Mouse (Mus musculus) G1E-ER4 (cell line): ENCODE measurements around the gene Slc34a2. TPM values are rescaled to one million over a fixed set of nuclear protein-coding genes. Genes with fewer than 3 reads are reported as not detected.

Experiments
- GATA1 ChIP-seq: IDR thresholded peaks from one replicate; pipeline ENCODE4 v1.8.0; 2012; ENCODE audit warnings: low read length, inconsistent platforms
- polyA plus RNA-seq: library from polyadenylated mRNA; stranded (reverse); fragments of >175 nt; gene quantifications from 2 replicates; pipeline ENCODE4 v1.2.3, GENCODE M21; 2012

Gene Slc34a2
- not detected in 2 replicates for polyA plus RNA-seq

GRCm38 (mm10) chr5:53037781-53038180 is at the start of gene Slc34a2:
Gene Slc34a2, plus strand, starts transcription at chr5:53038081.
- TF ChIP-seq GATA1 = no peak

- TF ChIP-seq GATA1 = no peak
Observed at GRCm38 (mm10) chr5:52990687-52991341, 47.1 kb upstream of the Slc34a2 start.

- TF ChIP-seq GATA1 = no peak
Observed at GRCm38 (mm10) chr5:52992210-52992897, 45.5 kb upstream of the Slc34a2 start.

- no peak for TF ChIP-seq GATA1
Observed at GRCm38 (mm10) chr5:52993490-52994282, 44.2 kb upstream of the Slc34a2 start.

DNA sequence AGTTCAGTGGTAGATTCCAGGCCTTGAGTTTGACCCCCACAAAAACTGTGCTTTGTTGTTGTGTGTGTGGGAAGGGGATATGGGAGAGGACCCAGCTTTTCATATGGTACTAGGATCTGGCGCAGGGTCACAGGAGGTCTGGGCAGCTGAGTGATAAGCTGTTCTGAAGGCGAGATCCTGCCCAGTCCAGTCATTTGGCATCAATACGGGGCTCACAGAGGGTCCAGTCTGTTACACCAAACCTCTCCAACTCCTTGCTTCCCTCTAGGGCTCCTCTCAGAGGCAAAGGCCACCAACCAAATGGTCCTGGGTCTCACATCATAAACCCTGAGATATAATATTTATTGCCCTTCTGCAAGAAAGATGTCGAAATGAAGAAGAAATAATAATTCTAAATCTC is 42.4 kb upstream of the Slc34a2 start:
- no peak for TF ChIP-seq GATA1

DNA sequence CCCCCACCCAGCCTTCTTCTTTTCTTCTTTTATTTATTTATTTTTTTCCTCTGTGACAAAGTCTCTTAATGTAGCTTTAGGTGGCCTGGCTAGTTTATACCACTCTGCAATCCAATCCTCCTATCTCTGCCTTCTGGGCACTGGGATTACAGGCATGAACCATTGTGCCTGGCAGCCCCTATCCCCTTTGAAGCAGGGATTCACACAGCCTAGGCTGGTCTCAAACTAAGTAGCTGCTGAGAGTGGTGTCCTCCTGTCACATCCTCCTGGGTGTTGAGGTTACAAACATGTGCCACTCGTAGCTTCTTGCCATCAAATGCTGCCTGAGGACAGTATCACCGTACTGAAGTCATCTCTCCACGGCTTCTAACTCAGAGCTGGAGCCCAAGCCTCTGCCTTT is 41.7 kb upstream of the Slc34a2 start:
- TF ChIP-seq GATA1 = no peak

DNA sequence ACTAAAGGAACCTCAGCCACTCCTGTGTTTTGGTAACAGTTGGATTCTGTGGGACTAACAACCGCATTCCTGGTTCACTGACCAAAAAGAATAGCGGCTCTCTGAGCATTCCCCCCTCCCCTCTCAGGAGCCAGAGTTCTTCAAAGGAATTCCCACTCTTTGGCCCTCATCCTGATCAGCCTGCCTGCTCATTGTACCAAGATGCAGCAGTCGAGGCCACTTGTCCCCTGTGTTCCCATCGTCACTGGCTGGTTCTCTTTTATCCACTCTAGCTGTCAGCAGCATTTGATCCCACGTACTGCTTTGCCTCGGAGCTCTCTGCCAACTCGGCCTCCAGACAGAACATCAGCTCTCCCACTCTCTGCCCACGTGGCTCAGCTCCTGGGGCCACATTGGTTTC is 41.3 kb upstream of the Slc34a2 start:
- no peak for TF ChIP-seq GATA1

DNA sequence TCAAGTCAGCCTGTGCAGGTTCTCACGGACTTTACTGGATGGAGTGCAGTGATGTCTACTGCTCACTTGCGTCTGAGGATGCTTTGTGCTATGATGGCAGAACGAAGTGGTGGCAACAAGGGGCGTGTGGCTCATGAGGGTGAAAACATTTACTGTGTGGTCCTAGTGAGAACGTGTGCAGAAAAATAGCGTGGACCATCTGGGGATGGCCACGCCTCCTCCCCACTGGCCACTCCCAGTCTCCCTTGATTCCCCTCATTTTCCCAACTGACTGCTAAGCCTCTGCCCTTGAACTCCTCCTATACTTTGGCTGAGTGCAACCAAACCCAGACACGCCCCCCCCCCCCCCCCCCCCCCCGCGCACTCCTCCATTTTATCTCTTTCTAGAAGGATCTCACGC is 40.8 kb upstream of the Slc34a2 start:
- no peak for TF ChIP-seq GATA1

DNA sequence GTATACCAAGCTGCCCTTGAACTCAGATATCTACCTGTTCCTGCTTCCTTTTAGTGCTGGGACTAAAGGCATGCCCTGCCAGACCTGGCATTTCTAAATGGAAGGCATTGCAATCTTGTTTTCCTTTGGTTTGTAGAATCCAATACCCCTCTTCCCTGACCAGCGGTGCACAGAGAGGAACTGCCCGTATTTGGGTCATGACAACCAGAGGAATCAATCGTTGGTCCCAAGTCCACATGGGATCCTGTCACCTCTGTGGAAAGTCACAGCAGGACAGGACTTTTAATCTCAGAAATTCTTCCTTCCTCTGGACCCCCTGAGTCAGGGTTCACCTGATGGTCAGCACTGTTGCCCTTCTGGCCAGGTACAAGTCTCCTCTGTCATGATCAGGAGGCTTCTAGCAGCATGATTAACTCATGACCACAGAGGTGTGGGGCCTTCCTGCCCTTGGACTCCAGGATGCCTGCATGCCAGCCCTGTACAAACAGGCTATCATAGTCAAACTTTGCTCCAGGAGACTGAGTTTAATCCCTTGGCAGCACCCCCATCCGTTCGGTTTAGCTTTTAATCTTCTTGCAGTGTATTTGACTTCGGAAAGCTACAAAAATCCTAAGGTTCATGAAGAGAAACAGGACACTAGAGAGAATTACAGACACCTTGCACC is 39.7 kb upstream of the Slc34a2 start:
- TF ChIP-seq GATA1 = no peak

DNA sequence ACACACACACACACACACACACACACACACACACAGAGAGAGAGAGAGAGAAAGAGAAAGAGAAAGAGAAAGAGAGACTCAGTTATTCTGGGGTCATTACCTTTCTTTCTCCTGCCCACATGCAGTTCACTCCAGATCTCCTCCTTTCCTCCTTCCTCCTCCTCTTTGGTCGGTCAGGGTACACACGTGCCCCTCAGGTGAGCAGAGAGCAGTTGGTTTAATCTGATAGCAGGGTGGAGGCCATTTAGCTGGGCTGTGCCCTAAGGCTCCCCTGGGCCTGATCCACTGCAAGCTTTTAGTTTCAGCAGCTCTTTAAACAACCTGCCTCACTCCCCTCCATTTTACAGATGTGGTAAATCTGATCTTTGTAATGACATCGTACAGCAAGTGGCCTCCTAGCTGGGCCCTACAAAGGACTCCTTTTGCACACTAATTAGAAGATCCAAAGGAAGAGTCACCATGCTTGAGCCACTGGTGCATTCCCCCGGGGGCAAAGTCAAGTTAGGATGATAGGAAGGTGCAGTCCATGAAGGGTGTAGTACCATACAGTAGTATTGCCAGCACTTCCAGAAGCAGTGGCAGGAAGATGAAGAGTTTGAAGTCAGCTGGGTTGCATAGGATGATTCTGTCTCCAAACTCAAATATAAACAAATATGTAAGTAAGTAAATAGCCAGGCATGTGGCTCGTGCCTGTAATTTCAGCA is 37.6 kb upstream of the Slc34a2 start:
- no peak for TF ChIP-seq GATA1

DNA sequence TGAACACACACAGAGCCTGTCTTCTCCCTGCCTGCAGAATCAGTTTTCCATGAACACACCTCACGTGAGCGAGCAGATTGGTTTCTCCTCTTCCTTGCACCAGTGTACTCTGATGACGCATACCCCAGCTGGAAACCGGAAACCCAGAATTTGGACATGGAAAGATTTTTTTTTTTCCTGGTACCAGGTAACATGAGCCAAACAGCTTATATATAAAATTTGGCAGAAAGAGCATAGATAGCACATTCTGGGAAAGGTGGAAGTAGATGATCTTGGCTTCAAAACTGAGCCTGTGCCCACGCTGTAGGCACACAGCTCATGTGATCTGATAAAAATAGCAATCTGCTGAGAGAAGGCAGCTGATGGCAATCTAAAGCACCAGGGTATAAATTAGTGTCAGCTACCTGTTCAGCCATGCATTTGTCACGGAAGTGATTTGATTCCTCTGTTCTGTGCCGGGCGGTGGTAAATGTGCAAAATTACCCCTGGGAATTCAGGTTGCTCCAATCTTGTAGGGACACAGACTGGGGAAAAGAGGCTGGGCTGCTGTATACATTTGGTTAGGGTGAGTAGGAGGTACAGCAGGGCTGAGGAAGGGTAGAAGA is 35.2 kb upstream of the Slc34a2 start:
- no peak for TF ChIP-seq GATA1

- no peak for TF ChIP-seq GATA1
Observed at GRCm38 (mm10) chr5:53003495-53003894, 34.4 kb upstream of the Slc34a2 start.

DNA sequence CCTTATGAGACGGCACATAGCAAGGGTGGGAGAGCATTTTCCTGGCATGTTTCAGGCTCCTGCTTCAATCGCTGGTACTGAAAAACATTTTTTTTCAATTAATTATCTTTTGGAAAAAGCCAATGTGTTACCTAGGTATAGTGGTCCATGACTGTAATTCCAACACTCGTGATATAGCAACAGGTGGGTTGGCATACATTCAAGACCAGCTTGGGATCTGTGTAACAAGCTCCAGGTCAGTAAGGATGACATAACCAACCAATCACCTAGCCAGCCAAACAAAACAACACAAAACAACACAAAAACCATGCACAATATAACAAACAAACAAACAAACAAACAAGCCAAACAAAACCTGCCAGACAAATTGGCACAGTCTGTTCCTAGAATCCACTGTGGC is 33.9 kb upstream of the Slc34a2 start:
- TF ChIP-seq GATA1 = no peak

- TF ChIP-seq GATA1 = no peak
Observed at GRCm38 (mm10) chr5:53009027-53009769, 28.7 kb upstream of the Slc34a2 start.
